Mouse (Mus musculus): ENCODE data around the gene Tenm2.

DNA sequence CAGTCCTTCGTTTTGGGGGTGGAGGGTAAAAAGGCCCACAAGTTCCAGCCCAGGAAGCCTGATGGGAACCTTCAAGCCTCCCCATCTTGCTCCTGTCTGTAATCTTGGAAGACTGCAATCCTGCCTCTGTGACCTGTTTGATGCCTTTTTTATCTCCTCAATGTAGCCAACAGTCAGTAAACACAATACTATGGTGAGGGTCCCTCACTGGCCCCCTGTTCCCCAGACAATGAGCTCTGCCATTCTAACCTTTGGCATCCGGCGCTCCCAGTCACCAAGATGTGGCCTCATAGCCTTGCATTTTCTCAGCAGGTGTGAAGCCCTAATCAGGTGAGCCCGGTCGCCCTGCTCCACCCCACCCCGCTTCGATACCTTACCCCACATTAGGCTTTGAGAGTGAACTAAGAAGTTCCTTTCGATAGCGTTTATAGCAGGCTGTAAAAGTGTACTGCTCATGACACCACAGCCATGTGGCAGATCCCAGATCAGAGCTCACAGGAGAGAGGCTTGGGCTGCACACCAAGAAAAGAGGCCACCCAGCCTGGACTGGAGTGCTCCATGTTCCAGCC, 1271.7 kb downstream of the Tenm2 start:
- TF ChIP-seq CTCF (IDR thresholded peaks at IDR 0.05; ENCODE audit: low read depth) (no peak), EP300 (IDR thresholded peaks at IDR 0.05; ENCODE audit: low read depth) (no peak)
